Mouse (Mus musculus): ENCODE measurements at regions not wholly inside any gene's neighbourhood (a gene's known extent, or its start where the extent isn't known, plus 50 kb on each side); places are given as distances from the start of the nearest gene placed in this dataset.
A peak's percentile ranks its signal among the peaks of the same experiment; 100 is the strongest.

GRCm38 (mm10) chr11:113143839-113144627 lies 362.0 kb downstream of the Sox9 start:
- Histone ChIP-seq H3K4me2 (peak overlapping the region; percentile 58), H3K27ac (replicated peaks) (peak overlapping the region; percentile 70), H3K36me3 (no peaks in the 10 kb centered on the region), H3K4me3 (peak overlapping the region; percentile 20), H3K9ac (peak overlapping the region; percentile 62), H3K9me3 (no peaks in the 10 kb centered on the region), H3K27me3 (replicated peaks) (no peaks in the 10 kb centered on the region), H3K4me1 (peaks cover 46% of the 10 kb centered on the region)
- 19% methylated on average over 14 of the region's 14 CpGs for WGBS
- no peak; the same call in 1 of the 2 replicates for ATAC-seq (ENCODE audit: extremely low read depth, insufficient number of reproducible peaks, low FRiP score, low TSS enrichment)

DNA sequence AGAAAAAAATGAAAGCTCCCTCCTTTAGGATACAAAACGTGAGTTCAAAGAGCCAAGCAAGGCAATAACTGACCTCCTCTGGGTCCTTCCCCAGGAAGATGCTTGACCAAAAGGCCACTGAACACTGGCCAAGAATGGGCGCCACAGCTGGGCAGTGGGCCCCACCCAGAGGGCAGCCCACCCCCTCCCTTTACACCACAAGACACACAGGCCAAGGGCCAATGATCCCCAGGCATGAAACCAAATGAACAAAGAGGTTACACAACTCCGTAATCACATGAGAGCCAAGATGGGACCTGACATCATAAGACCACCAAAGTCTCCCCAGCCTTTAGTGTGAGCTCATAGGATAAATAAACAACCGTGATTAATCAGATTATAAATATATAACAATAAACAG lies 363.7 kb downstream of the Sox9 start:
- Histone ChIP-seq H3K9me3 (no peaks in the 10 kb centered on the region), H3K9ac (no peak overlapping the region), H3K4me1 (peaks cover 39% of the 10 kb centered on the region), H3K27ac (replicated peaks) (no peak overlapping the region), H3K4me2 (no peak overlapping the region), H3K27me3 (replicated peaks) (no peaks in the 10 kb centered on the region), H3K4me3 (no peak overlapping the region), H3K36me3 (no peaks in the 10 kb centered on the region)
- no peak for ATAC-seq (ENCODE audit: extremely low read depth, insufficient number of reproducible peaks, low FRiP score, low TSS enrichment)
- WGBS, result 78% methylated on average over 4 of the region's 4 CpGs

DNA sequence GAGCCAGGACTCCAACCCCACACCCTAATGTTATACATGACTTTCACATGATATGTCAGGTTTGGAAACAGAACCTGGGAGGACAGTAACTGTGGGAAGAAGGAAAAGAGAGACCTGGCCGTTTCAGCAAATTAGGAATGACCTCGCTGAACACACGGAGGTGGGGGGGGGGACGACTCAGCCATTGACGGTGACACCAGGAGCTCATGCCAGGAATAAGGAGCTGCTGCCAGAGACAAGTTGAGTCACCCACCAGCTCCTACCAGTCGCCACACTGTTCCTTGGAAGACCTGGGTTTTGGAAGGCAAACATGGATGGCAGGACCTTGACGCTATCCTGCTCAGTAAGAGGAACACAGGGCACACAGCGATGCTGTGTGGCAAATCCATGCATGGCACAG lies 364.7 kb downstream of the Sox9 start:
- Histone ChIP-seq H3K27me3 (replicated peaks) (no peaks in the 10 kb centered on the region), H3K9ac (no peak overlapping the region), H3K4me2 (no peak overlapping the region), H3K27ac (replicated peaks) (no peak overlapping the region), H3K4me3 (no peak overlapping the region), H3K4me1 (peaks cover 38% of the 10 kb centered on the region), H3K9me3 (no peaks in the 10 kb centered on the region), H3K36me3 (no peaks in the 10 kb centered on the region)
- no peak for ATAC-seq (ENCODE audit: extremely low read depth, insufficient number of reproducible peaks, low FRiP score, low TSS enrichment)
- WGBS, result 91% methylated on average over 8 of the region's 8 CpGs

DNA sequence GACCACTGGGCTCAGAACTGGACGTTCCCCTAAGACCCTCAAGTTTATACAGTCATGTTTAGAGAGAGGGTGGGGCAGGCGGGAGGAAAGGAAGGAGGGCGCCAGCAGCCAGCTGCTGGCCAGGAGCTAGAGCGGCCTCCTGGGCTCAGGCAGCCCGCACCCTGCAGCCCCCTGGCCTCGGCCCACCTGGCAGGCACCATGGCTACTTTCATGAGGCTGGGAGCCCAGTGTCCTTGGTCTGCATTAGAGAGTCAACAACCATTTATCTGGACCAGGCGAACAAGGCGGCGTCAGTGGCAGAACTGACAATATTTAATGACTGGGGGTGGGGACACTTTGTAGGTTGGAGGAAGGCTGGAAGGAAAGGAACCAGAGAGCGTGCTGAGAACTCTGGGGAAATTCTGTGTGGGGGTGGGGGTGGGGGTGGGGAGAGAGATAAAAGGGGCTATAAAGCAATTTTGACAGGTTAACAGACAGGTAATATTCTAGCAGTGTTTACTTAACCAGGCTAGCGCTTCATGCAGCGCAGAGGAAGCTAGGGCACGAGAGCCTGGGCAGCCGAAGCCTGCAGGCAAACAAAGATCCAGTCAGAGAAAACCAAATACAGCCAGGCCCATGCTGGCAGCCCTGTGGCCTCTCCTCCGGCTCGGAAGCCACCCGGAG lies 365.6 kb downstream of the Sox9 start:
- 0 out of 2 replicates have a peak overlapping the region, but pooled peaks have one; percentile 5 for H3K27ac ChIP-seq (replicated peaks)
- ATAC-seq (ENCODE audit: extremely low read depth, insufficient number of reproducible peaks, low FRiP score, low TSS enrichment), result no peak
- no peak overlapping the region for H3K4me2 ChIP-seq

DNA sequence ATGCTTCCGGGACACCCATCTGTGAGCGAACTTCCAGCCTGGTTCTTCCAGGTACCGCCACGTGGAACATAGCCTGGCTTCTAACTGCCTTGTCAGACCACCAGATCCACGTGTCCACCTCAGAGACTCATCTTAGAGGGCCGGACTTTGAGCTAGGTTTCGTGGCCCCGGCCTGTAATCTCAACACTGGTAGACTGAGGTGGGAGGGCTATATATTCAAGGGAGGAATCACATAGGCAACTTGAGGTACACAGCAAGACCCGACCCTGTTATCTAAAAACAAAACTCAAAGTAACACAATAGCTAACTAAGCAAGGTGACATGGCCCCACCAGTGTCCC lies 366.1 kb downstream of the Sox9 start:
- Histone ChIP-seq H3K27me3 (replicated peaks) (no peaks in the 10 kb centered on the region), H3K9me3 (no peaks in the 10 kb centered on the region), H3K4me1 (peaks cover 29% of the 10 kb centered on the region), H3K4me2 (no peak overlapping the region), H3K4me3 (no peak overlapping the region), H3K27ac (replicated peaks) (0 out of 2 replicates have a peak overlapping the region, but pooled peaks have one; percentile 5), H3K36me3 (no peaks in the 10 kb centered on the region), H3K9ac (no peak overlapping the region)
- 82% methylated on average over 9 of the region's 9 CpGs for WGBS
- ATAC-seq (ENCODE audit: extremely low read depth, insufficient number of reproducible peaks, low FRiP score, low TSS enrichment), result no peak

More for the DNA sequence above, 365.6 kb downstream of the Sox9 start:
- Histone ChIP-seq H3K9ac (no peak overlapping the region), H3K4me1 (peaks cover 34% of the 10 kb centered on the region), H3K27me3 (replicated peaks) (no peaks in the 10 kb centered on the region), H3K9me3 (no peaks in the 10 kb centered on the region), H3K4me3 (no peak overlapping the region), H3K36me3 (no peaks in the 10 kb centered on the region)
- 69% methylated on average over 17 of the region's 17 CpGs for WGBS

- no peak overlapping the region for H3K4me3 ChIP-seq
- no peaks in the 10 kb centered on the region for H3K36me3 ChIP-seq
- no peaks in the 10 kb centered on the region; the same call in 1 of the 2 replicates for H3K27me3 ChIP-seq (replicated peaks)
- ATAC-seq (ENCODE audit: extremely low read depth, insufficient number of reproducible peaks, low FRiP score, low TSS enrichment), result no peak
- no peaks in the 10 kb centered on the region; the same call in 1 of the 2 replicates for H3K9me3 ChIP-seq
- H3K4me2 ChIP-seq, result no peak overlapping the region
- 86% methylated on average over 6 of the region's 6 CpGs for WGBS
- H3K9ac ChIP-seq, result no peak overlapping the region
- H3K27ac ChIP-seq (replicated peaks), result no peak overlapping the region
- H3K4me1 ChIP-seq, result peaks cover 10% of the 10 kb centered on the region
Observed at GRCm38 (mm10) chr11:113155515-113155914, 373.5 kb downstream of the Sox9 start.

DNA sequence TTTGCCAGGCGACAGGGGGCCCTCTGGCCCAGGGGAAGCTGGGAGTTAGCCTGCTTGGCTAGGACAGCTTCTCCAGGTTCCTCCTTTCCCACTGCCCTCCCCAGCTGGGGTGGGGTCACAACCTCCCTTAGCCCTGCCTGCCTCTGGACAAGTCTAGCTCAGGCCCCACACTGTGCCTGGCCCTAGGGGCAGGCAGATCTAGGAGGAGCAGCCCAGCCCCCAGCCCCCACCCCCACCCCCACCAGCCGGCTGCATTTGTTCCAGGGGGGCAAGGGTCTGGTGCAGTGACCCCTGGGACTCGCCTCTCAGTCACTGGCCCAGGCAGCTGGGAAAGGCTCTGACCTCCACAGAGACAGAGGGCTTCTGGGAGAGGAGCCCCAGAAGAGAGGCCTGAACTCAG lies 381.9 kb downstream of the Sox9 start:
- 42% methylated on average over 3 of the region's 3 CpGs for WGBS
- no peak for ATAC-seq (ENCODE audit: extremely low read depth, insufficient number of reproducible peaks, low FRiP score, low TSS enrichment)
- no peak overlapping the region for H3K4me3 ChIP-seq
- H3K27ac ChIP-seq (replicated peaks), result no peak overlapping the region
- H3K9ac ChIP-seq, result no peak overlapping the region
- 0 out of 2 replicates have a peak, but pooled peaks cover 3% of the 10 kb centered on the region for H3K36me3 ChIP-seq
- peaks cover 12% of the 10 kb centered on the region for H3K27me3 ChIP-seq (replicated peaks)
- peaks cover 44% of the 10 kb centered on the region for H3K4me1 ChIP-seq
- no peaks in the 10 kb centered on the region for H3K9me3 ChIP-seq
- no peak overlapping the region for H3K4me2 ChIP-seq

- H3K27ac ChIP-seq (replicated peaks), result no peak overlapping the region
- ATAC-seq (ENCODE audit: extremely low read depth, insufficient number of reproducible peaks, low FRiP score, low TSS enrichment), result no peak
- H3K36me3 ChIP-seq, result 0 out of 2 replicates have a peak, but pooled peaks cover 3% of the 10 kb centered on the region
- peaks cover 41% of the 10 kb centered on the region for H3K4me1 ChIP-seq
- H3K4me2 ChIP-seq, result peak overlapping the region; percentile 75
- H3K9ac ChIP-seq, result 0 out of 2 replicates have a peak overlapping the region, but pooled peaks have one; percentile 50
- peaks cover 12% of the 10 kb centered on the region for H3K27me3 ChIP-seq (replicated peaks)
- WGBS, result 15% methylated on average over 10 of the region's 10 CpGs
- H3K4me3 ChIP-seq, result peak overlapping the region; percentile 43; the same call in 1 of the 2 replicates
- H3K9me3 ChIP-seq, result no peaks in the 10 kb centered on the region
Observed at GRCm38 (mm10) chr11:113164510-113164909, 382.5 kb downstream of the Sox9 start.

GRCm38 (mm10) chr11:113165069-113165795 lies 383.2 kb downstream of the Sox9 start:
- H3K9ac ChIP-seq, result peak overlapping the region; percentile 71
- ATAC-seq (ENCODE audit: extremely low read depth, insufficient number of reproducible peaks, low FRiP score, low TSS enrichment), result peak; percentile 60; the same call in 1 of the 2 replicates

DNA sequence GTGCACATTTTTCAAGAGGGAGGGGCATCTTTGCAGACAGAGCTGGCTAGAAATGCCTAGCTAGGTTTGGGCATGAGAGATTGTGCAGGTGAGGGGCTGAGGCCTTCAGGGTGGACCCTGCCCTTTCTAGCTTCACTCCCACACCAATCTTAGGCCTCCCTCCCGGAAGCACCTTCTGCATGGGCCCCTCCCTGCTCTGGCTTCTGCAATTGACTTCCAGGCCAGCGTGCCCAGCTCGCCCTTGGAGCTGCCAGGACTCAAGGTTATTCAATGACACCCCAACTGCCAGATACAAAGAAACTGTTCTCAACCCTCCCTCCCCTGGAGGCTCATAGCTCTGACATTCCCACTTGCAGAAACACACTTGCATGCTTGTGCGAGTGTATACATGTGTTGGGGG lies 384.5 kb downstream of the Sox9 start:
- WGBS, result 52% methylated on average over 4 of the region's 4 CpGs
- Histone ChIP-seq H3K27me3 (replicated peaks) (peaks cover 12% of the 10 kb centered on the region), H3K36me3 (0 out of 2 replicates have a peak, but pooled peaks cover 1% of the 10 kb centered on the region), H3K27ac (replicated peaks) (peak overlapping the region; percentile 16), H3K4me2 (no peak overlapping the region), H3K4me1 (peaks cover 50% of the 10 kb centered on the region), H3K9me3 (no peaks in the 10 kb centered on the region), H3K9ac (no peak overlapping the region), H3K4me3 (no peak overlapping the region)
- no peak for ATAC-seq (ENCODE audit: extremely low read depth, insufficient number of reproducible peaks, low FRiP score, low TSS enrichment)

More at GRCm38 (mm10) chr11:113165069-113165795, 383.2 kb downstream of the Sox9 start:
- H3K9me3 ChIP-seq, result no peaks in the 10 kb centered on the region
- WGBS, result 8% methylated on average over 23 of the region's 23 CpGs
- peak overlapping the region; percentile 43 for H3K4me3 ChIP-seq
- peak overlapping the region; percentile 75 for H3K4me2 ChIP-seq
- 0 out of 2 replicates have a peak, but pooled peaks cover 3% of the 10 kb centered on the region for H3K36me3 ChIP-seq
- H3K27me3 ChIP-seq (replicated peaks), result peaks cover 12% of the 10 kb centered on the region
- H3K4me1 ChIP-seq, result peaks cover 42% of the 10 kb centered on the region
- peak overlapping the region; percentile 16; the same call in 1 of the 2 replicates for H3K27ac ChIP-seq (replicated peaks)
